Mouse (Mus musculus): ENCODE results near the gene Stxbp4.

The Stxbp4 gene

DNA sequence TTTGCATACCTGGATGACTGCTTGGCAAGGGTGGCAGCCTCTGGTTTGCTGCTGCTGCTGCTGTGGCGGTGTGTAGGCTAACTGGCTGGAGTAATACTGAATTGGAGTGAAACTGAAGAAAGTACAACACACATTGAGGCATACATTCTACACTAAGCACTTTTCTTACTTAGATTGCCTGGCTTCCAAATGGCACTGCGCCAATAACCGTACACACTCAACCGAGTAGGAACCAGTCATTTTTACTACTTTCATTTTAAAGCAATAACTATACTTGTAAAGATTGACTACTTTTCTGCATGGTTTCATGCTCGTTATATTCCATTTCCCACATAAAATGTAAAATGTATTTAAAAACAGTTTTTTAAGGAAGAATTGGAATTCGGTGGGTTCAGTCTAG is 11.9 kb upstream of the Stxbp4 start:
- DNase-seq: peak in 1 of 2 experiments; percentile 30

DNA sequence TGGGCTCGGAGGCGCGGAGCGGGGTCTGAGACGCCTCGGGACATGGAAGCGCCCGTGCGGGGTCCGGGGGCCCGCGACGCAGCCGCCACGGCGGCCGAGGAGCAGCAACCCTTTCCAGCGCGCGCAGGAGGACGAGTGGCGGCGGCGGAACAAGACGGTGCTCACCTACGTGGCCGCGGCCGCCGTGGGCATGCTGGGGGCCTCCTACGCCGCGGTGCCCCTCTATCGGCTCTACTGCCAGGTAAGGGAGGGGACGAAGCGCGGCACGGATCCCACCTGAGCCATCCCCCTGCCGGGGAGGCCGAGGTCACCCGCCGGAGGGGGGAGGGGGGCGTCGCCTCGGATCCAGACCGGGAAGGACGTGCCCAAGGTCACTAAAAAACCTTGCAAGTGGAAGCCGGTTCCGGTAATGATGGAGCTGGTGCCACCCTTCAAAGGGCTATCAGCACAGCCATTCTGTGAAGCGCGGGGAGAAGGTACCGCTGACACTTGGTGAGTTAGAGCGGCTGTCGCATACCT is 487 bp upstream of the Stxbp4 start:
- peak in 1 of 2 experiments; percentile 75 for DNase-seq

DNA sequence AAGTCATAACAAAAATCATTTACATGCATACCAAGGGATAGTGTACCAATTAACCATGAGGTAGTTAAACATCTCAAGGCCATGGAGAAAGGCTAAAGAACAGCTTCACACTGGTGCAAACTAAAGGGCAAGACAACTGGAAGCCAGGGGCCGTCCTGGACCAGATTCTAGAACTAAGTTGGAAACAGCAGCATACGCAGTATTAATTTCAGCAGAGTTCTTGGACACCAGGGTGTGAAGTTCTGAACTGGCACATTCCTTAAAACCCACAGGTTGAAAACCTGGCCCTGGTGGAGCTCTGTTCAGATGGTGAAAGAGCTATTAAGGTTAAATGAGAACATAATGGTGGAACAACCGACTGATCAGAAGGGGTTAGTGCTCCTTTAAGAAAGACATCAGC is 3.2 kb downstream of the Stxbp4 start:
- DNase-seq: no peak

DNA sequence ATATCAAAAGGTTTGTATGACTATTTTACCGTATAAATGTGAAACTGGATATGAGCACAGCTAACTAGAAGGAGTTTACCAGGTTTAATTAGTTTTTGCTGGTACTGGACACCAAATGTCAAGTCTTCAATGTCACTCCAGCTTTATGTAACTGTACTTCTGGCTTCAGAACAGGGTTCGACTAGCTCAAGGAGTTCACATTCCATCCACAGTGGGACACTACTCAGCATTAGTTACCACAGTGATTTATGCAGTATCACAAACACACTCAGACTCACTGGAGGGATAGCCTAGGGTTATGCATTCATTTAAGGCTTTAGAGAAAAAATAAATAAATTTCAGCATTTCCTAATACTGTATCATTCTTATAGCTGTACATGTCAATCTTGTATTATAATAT is 5.4 kb downstream of the Stxbp4 start:
- DNase-seq: no peak

DNA sequence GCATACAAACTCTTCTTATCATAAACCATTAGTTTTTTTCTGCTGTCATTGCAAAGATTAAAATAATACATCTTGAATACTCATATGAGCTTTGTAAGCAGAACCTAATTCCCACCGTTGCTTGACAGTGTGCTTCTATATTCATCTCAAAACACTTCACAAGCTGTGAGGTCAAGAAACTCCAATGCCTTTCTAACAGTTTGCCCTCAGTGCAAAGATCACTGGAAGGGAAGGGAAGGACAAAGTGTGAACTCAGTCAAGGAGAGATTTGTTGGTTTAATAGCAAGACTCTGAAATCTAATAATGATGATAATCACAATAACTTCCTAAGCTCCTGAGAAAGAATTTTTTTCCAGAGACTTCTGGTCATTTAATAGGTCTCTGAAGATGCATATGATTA is 10.1 kb downstream of the Stxbp4 start:
- DNase-seq: no peak

DNA sequence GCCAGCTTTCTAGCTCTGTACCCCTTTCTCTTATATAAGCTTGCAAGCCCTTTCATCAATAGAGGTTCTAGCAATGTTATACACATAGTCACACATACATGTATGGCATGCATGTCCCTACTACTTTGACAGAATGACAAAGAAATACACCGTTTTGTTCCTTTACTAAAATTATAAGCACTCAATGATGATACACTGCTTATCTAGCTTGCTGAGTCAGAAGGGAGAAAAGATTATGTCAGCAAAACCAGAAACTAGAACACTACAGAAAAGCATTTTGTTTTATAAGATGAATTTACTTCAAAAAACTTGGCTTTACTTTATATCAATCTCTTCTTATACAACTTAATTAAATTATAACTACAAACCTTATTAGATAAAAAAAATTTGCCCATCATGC is 12.7 kb downstream of the Stxbp4 start:
- no peak for DNase-seq

DNA sequence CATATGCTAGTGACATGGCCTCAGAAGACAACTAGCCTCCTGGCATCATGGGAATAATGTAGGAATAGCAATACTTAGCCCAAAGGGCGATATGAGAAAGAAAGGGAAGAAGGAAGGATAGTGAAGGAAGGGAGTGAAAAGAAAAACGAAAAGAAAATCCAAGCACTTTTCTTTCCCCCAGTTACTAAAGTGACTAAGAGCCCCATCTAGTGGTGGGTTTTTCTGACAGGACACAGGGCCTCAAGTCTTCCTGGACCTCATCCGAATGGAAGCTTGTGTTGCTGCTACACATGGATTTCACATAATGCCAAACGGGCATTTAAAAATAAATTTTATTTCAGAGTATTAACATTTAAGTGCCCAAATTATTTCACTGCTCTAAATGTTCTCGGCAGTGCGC is 14.4 kb downstream of the Stxbp4 start:
- peak in 1 of 2 experiments; percentile 45 for DNase-seq

DNA sequence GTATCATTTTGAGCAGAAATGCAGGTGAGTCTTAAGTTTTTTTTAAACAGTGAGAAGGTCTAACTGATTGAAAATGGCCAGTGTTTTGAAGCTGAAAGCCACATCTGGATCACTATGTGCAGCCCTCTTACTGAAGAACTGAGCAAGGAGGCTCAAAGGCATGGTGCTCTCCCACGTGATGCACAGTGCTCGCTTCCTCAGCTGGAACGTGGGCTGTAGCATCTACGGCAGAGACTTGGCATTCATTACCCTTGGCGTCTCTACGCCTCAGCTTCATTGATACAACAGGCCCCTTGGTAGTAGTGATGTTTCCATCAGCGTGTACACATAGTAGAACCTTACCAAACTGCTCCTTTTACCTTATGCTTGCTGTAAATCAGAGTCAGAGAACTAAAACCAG is 15.4 kb downstream of the Stxbp4 start:
- no peak for DNase-seq

DNA sequence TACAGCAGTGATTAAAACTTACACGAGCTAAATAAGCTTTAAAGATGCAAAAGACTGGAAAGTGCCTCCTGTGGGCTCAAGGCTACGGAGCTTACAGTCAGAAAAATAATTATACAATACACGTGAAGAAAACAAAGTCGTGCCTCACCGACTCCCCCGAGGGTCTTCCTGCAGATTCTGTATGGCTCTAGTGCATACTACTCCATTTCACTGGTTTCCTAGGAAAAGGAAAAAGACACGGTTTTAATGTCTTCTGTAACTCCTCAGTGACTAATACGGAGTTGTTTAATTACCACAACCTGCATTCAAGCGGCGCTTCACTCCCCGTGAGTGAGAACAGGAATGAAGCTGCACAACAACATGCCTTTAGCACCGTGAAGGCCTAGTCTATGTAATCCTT is 15.8 kb downstream of the Stxbp4 start:
- DNase-seq: no peak

DNA sequence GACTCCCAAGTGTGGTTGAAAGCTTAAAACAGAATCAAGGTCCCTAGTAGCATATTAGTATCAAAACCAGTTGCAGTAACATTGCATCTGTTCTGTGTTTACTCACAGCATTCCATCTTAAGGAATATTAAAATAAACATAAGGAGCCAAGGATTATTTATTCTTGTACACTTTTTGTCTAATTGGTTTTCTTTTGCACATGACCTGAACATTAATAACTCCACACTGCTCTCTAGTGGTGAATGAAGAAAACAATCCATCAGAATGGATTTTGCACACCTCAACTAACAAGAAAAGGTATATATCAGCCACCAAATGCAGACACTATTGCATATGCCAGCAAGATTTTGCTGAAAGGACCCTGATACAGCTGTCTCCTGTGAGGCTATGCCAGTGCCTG is 21.5 kb downstream of the Stxbp4 start:
- DNase-seq: no peak

DNA sequence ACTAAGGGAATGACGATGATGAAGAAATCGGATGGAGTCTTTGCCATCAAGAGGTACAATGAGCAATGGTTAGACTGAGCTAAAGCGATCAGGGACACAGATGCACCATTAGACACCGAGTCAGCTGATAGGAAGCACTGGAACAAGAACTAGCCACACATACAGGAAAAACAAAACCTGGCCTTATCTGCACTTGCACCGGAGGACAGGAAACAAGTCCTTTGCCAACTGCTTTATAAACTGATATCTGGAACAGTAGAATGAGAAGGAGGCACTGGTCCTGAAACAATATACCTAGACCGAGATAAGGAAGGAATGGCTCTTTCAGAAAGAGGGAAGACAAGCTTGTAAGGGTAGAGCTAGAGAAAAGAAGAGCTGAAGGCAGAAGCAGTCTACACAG is 23.1 kb downstream of the Stxbp4 start:
- DNase-seq: no peak

DNA sequence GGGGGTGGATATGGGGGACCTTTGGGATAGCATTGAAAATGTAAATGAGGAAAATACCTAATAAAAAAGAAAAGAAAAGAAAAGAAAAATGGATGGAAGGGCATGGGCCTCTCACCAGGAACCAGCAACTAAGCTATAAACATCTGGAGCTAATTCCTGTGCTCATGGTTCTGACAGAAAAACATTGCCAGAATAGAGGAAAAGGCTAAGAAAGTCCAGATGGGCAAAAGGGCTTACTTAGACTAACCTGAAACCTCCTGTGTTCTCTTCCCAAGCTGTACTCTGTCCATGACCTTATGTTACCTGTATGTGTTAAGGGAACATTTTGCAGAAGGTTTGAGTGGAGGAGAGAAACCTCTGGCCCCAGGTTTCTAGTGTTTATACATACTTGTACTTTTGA is 25.8 kb downstream of the Stxbp4 start:
- no peak for DNase-seq

DNA sequence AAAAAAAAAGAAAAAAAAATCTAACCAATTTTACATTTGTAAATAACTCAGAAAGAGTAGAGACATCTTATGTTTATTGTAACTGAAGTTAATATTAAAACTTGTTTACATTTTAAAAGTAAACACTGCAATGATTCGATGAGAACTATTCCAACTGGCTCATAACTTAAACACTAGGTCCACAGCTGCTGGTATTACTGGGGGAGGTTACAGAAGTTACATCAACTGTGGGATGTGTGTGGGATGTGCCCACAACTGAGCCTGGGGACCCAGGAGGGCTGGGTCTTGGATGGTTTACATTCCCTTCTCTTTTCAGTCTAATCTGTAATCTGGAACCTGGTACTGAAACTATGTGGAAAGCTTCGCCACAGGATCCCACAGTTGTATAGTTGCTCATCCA is 34.8 kb downstream of the Stxbp4 start:
- DNase-seq: no peak

DNA sequence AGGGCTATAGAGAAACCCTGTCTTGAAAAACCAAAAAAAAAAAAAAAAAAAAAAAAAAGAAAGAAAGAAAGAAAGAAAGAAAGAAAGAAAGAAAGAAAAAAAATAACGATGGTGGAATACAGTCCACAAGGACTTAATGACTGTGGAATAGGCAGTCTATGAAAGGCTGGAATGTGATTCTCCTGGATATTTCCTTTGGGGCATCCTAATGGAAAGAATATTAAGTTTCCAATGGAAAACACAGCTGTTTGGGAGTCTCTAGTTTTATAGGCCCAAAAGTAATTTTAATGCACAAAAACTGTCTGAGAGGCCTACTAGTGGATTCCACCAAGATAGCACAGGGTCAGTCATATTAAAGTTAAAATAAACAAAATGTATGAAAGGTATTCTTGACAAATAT is 42.1 kb downstream of the Stxbp4 start:
- no peak for DNase-seq

DNA sequence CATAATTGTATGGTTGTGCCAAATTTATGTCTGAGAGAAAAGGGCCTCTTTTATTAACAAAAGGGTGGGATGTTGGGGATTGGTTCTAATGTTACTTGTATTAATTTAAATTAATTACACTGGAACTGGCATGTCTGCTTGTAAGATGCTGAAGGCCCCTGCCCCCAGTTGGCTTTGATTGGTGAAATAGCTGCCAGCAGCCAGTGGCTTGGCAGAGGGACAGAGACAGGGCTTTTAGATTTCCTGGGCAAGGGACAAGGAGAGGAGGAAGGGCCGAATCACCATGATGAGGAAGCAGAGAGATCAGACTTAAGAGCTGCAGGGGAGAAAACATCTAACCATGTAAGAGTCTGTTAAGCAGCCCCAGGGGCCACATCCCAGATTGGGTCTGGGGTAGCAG is 46.9 kb downstream of the Stxbp4 start:
- DNase-seq: no peak

DNA sequence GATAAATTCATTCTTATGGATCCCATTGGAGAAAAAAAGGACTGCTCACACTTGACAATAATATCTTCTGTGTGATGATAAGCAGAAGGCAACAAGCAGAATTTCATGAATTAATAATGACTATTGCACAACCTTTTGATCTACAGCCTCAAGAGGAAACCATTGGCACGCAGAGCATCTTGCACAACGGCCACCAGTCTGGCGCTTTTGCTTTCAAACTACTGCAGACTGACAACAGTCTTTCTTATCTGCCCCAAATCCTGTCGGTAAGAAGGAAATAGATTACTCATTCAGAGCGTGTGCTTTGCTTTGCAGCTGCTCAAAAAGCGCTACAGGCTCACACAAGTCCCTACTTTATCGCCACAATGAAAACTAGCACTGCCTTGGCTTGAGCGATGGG is 51.7 kb downstream of the Stxbp4 start:
- DNase-seq: no peak

DNA sequence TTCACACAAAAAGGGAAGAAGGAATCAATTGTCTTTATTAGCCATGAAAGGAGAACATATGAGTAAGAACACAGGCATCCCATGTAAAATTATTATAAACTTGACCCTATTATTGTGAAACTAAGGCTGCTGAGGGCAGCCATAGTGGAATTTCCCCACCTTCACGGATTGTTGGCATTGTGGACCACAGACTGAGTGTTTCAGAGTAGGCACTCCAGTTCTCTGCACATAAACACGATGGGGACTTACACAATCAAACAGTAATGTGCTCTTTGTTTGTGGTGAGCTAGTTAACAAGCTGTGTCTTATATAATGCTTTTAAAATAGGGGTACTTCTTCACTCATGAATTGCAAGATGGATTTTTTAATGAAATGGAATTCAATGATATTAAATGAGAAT is 52.1 kb downstream of the Stxbp4 start:
- no peak for DNase-seq

DNA sequence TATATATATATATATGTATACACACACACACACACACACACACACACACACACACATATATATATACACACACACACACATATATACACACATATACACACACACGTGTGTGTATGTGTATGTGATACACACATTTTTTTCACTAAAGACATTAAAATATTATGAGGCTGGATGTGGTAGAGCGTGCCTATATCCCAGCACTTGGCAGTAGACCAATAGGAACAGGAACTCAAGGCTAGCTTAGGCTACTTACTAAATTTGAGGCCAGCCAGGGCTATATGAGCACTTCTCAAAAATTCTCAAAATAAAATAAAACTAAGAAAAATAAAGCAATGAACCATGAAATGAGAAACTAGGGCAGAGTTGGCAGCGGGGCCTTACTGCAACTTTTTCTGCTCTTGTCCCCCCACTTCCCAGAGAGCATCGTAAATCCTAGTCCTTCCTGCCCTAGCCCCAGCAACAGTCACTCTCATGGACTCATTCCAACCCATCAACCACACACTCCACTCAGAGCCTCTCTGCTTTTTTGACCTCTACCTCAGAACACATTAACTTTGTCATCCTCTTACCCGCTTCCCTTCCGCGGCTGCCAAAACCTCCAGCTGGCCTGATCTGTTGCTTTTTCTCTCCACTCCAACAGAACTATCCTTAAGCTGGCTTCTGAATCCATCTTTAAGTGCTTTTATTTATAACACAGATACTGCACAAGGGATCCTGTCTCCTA is 60.7 kb downstream of the Stxbp4 start:
- peak in 1 of 2 experiments; percentile 3 for DNase-seq

DNA sequence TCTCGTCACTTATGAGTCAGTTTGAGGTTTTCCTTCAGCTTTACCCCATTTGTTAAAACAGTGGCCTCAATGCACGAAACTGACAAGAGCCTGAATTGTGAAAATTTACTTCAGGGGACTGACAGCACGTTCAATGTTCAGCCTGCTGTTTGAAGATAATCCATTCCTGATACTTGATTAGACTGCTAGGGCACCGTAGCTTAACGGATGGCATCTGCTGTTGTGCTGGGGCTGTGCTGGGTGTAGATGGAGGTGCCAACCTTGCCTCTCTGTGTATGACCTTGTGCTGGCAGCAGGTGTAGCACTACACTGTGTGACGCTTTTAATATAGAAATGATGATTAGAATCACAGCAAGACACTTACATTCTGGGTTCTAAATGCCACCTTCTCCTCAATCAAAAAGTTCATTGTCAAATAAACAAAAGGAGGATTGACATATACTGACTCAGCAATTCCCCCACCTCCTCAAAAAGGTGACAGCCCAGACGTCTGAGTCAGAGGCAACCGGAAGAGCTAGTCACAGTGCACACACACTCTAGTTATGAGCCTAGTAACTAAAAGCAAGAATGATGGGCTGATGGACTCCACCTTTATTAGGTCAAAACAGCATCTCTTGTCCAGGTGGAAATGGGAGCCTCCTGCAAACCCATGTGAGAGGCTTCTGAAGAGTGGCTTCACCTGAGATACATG is 61.5 kb downstream of the Stxbp4 start:
- no peak for DNase-seq

DNA sequence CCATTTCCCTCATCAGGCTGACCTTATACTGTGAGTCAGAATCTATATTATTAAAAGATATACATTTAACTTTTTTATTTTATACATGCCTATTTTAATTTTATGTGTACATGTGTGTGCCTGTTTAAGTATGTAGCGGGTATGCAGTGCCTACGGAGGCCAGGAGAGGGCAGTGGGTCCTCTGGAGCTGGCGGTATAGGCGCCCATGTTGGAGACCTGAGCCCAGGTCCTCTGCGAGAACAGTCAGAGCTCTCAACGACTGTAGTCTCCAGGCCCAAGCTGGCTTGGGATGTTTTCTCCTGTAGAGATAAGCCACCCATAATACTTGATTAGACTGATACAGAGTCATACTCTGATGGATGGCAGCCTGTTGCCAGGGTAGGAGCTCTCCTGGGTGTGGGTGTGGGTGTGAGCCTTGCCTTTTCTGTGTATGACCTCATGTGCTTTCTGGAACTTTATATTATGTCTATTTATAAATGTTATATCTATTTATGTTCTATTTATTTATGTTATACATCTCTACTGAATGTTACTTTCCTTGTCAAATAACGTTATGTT is 62.3 kb downstream of the Stxbp4 start:
- no peak for DNase-seq

DNA sequence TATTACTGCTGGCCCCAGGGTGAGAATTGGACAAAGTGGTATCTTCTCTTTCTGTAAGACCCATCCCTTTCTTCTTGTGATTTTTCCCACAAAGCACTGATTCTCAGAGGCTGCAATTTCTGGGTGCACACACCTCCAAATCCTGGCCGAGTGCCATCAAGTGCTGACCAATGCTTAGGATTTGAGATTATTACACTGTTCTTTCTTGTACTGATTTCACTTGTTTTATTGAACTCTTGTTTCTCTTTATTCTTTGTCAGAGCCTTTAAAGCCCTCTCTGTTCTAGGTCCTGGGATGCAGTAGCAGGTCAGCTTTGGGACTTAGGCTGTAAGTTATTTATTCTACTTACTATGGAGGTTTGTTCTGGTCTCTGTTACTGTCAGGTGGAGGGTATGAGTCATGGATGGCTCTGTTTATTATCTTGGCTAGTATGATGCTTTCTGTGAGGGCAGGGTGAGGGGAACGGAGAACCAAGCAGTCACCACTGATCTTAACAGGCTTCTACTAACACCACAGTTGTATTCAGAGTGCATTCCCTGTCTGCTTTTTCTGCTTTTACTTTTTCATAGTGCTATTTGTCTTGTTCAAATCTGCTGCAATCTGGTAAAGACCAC is 67.1 kb downstream of the Stxbp4 start:
- peak in 1 of 2 experiments; percentile 33 for DNase-seq

DNA sequence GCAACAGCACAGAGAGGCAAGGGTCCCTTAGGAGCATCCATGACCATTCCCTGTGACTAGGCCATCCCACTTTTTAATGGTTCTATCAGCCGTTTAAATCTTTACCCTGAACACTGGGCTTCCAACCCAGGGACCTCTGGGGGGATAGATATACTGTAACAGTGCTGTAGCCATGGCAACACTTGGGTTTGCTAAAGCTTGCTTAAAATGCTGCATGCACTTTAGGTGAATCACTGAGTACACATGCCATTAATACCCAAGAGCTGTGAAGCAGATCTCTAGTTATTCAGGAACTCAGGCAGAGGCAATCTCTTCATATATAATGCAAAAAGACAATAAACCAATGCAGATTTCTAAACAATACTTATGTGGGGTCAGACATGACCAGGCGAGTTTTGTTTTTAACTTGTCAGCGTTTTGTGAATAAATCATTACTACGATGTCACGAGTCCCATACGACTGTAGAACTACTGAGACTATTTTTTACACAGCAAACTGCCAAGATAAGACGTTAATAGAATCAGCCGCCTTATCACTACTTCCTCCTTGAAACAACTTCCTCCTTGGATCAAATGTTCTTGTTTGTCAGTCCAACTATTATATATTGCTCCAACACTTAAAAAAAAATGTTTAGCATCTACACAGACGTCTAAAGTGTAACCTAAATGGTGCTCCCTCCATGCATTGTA is 79.4 kb downstream of the Stxbp4 start:
- no peak for DNase-seq

DNA sequence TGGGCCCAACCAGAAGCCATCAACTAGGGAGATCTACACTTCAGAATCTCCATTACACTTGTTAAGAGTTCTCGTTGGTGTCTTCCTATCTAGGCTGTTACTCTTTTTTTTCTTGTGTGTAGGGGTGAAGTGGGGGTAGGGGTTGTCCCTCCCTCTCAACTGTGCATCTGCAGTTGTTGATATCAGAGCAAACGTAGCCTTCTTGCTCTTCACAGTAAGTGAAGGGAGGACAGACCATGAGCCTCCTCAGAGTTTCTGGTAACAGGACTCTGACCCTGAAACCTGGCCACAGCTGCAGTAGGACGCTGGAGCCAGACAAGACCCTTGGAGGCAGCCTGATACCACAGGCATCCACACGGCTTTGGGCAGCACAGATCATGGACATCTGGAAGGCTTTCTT is 81.4 kb downstream of the Stxbp4 start:
- no peak for DNase-seq

All from cerebellum, postnatal 25 days (tissue).